Mouse (Mus musculus) forebrain, embryonic 15.5 days (tissue): ENCODE measurements around the gene Tpp1. TPM values are rescaled to one million over a fixed set of nuclear protein-coding genes. Genes with fewer than 3 reads are reported as not detected.
A peak's percentile ranks its signal among the peaks of the same experiment; 100 is the strongest.
"Not testable (repeated sequence)": the region's sequence is repeated elsewhere in the genome, so short reads cannot be mapped to it uniquely, and the experiment has no call there.

Experiments
- ATAC-seq: fragments of 200-750 bp; cut with Nextera tagmentation; replicated peaks from 2 replicates; pipeline ENCODE4 v1.8.0; 2017; ENCODE audit warnings: mild to moderate bottlenecking, moderate TSS enrichment, moderate library complexity
- H3K27ac ChIP-seq: fragments of 300-500 bp; sonication (generic); replicated peaks from 2 replicates; pipeline ENCODE4 v1.5.1; 2015; ENCODE audit warnings: mild to moderate bottlenecking, inconsistent platforms
- H3K27me3 ChIP-seq: fragments of 300-500 bp; sonication (generic); 2 replicates; pipeline ENCODE4 v1.6.1; 2015; ENCODE audit warnings: inconsistent platforms
- H3K36me3 ChIP-seq: fragments of 300-500 bp; sonication (generic); 2 replicates; pipeline ENCODE4 v1.6.1; 2015; ENCODE audit warnings: mild to moderate bottlenecking, inconsistent platforms
- H3K4me1 ChIP-seq: fragments of 300-500 bp; sonication (generic); 2 replicates; pipeline ENCODE4 v1.6.1; 2015; ENCODE audit warnings: inconsistent platforms
- H3K4me2 ChIP-seq: fragments of 300-500 bp; sonication (generic); replicated peaks from 2 replicates; pipeline ENCODE4 v1.6.1; 2015; ENCODE audit warnings: mild to moderate bottlenecking, inconsistent platforms
- H3K4me3 ChIP-seq: fragments of 300-500 bp; sonication (generic); 2 replicates; pipeline ENCODE4 v1.5.1; 2015; ENCODE audit warnings: mild to moderate bottlenecking, inconsistent platforms
- H3K9ac ChIP-seq: fragments of 300-500 bp; sonication (generic); replicated peaks from 2 replicates; pipeline ENCODE4 v1.6.1; 2015; ENCODE audit warnings: mild to moderate bottlenecking, inconsistent platforms
- H3K9me3 ChIP-seq: fragments of 300-500 bp; sonication (generic); 2 replicates; pipeline ENCODE4 v1.6.1; 2016; ENCODE audit warnings: inconsistent platforms
- WGBS: fragments of 180-500 bp; shearing (Covaris S2); methylation state at CpG from one replicate; pipeline ENCODE4 v1.1.7; 2015; ENCODE audit warnings: mixed read lengths; 5-methylcytosine and 5-hydroxymethylcytosine counted together
- polyA plus RNA-seq: library from polyadenylated mRNA; unstranded; fragments of >200 nt; fragmentation: Nextera tagmentation; extraction: Ambion mirVana; gene quantifications from 2 replicates; pipeline ENCODE4 v1.2.1, GENCODE M21; 2015

Gene Tpp1
- polyA plus RNA-seq, 1 experiment from 2014 or later: 33.9 TPM

- peak within 1 kb of the TSS; percentile 89 for H3K4me3 ChIP-seq
- peak within 1 kb of the TSS; percentile 88 for H3K9ac ChIP-seq
- H3K36me3 ChIP-seq: peaks cover 44% of the 10 kb centered on the region
- peak within 1 kb of the TSS; percentile 70 for H3K27ac ChIP-seq
- peak within 1 kb of the TSS; percentile 95 for H3K4me2 ChIP-seq
- ATAC-seq: no peak; the same call in 1 of the 2 replicates
- no peaks in the 10 kb centered on the region for H3K9me3 ChIP-seq
- under 1% methylated on average over 30 of the region's 30 CpGs for WGBS
- H3K27me3 ChIP-seq: no peaks in the 10 kb centered on the region
- H3K4me1 ChIP-seq: peaks cover 35% of the 10 kb centered on the region
Observed at GRCm38 (mm10) chr7:105736911-105737521, 15.0 kb downstream of the Tpp1 start, which contains the start of gene Rrp8. Gene Rrp8, minus strand, starts transcription at chr7:105737385.

GRCm38 (mm10) chr7:105736264-105736901 lies 15.7 kb downstream of the Tpp1 start, which contains the start of gene Ilk:
Gene Ilk, plus strand, starts transcription at chr7:105736592.
- peaks cover 35% of the 10 kb centered on the region for H3K4me1 ChIP-seq
- peaks cover 44% of the 10 kb centered on the region for H3K36me3 ChIP-seq
- peak within 1 kb of the TSS; percentile 89 for H3K4me3 ChIP-seq
- peak; percentile 97 for ATAC-seq
- no peaks in the 10 kb centered on the region for H3K9me3 ChIP-seq
- peak within 1 kb of the TSS; percentile 95 for H3K4me2 ChIP-seq
- no peaks in the 10 kb centered on the region for H3K27me3 ChIP-seq
- under 1% methylated on average over 48 of the region's 62 CpGs for WGBS
- H3K27ac ChIP-seq: peak within 1 kb of the TSS; percentile 70
- peak within 1 kb of the TSS; percentile 88 for H3K9ac ChIP-seq

- not testable (repeated sequence) for H3K9me3 ChIP-seq
Observed at GRCm38 (mm10) chr7:105735464-105735863, 16.6 kb downstream of the Tpp1 start.

GRCm38 (mm10) chr7:105734826-105735225 lies 17.2 kb downstream of the Tpp1 start:
- Histone ChIP-seq H3K4me3 (no peak overlapping the region), H3K9ac (no peak overlapping the region), H3K4me2 (no peak overlapping the region), H3K9me3 (no peaks in the 10 kb centered on the region), H3K36me3 (peaks cover 33% of the 10 kb centered on the region), H3K27ac (no peak overlapping the region), H3K27me3 (no peaks in the 10 kb centered on the region), H3K4me1 (peaks cover 35% of the 10 kb centered on the region)
- WGBS: 88% methylated on average over 8 of the region's 8 CpGs
- no peak for ATAC-seq

More at GRCm38 (mm10) chr7:105735464-105735863, 16.6 kb downstream of the Tpp1 start:
- peak overlapping the region; percentile 95 for H3K4me2 ChIP-seq
- peak overlapping the region; percentile 89 for H3K4me3 ChIP-seq
- peaks cover 35% of the 10 kb centered on the region for H3K4me1 ChIP-seq
- WGBS: 45% methylated on average over 4 of the region's 4 CpGs
- H3K9ac ChIP-seq: peak overlapping the region; percentile 88
- peaks cover 37% of the 10 kb centered on the region for H3K36me3 ChIP-seq
- not testable (repeated sequence) for ATAC-seq, H3K27ac ChIP-seq, H3K27me3 ChIP-seq

- Histone ChIP-seq H3K9ac (no peak overlapping the region), H3K36me3 (peaks cover 29% of the 10 kb centered on the region), H3K27me3 (no peaks in the 10 kb centered on the region), H3K4me3 (no peak overlapping the region), H3K9me3 (no peaks in the 10 kb centered on the region), H3K27ac (no peak overlapping the region), H3K4me2 (no peak overlapping the region), H3K4me1 (peaks cover 40% of the 10 kb centered on the region)
- WGBS: 98% methylated on average over 11 of the region's 11 CpGs
- ATAC-seq: no peak
Observed at GRCm38 (mm10) chr7:105733836-105734235, 18.2 kb downstream of the Tpp1 start.

GRCm38 (mm10) chr7:105728701-105729428 lies 23.2 kb downstream of the Tpp1 start:
- WGBS: 20% methylated on average over 6 of the region's 6 CpGs
- 0 out of 2 replicates have a peak overlapping the region, but pooled peaks have one; percentile 2 for H3K9ac ChIP-seq
- no peak overlapping the region for H3K4me2 ChIP-seq
- H3K27me3 ChIP-seq: no peaks in the 10 kb centered on the region
- no peak overlapping the region for H3K4me3 ChIP-seq
- no peaks in the 10 kb centered on the region for H3K9me3 ChIP-seq
- peaks cover 24% of the 10 kb centered on the region for H3K36me3 ChIP-seq
- peak overlapping the region; percentile 78 for H3K27ac ChIP-seq
- peak; percentile 67; the same call in 1 of the 2 replicates for ATAC-seq
- H3K4me1 ChIP-seq: peaks cover 18% of the 10 kb centered on the region

- 94% methylated on average over 4 of the region's 4 CpGs for WGBS
- H3K4me2 ChIP-seq: no peak overlapping the region
- H3K9ac ChIP-seq: 0 out of 2 replicates have a peak overlapping the region, but pooled peaks have one; percentile 24
- H3K27ac ChIP-seq: no peak overlapping the region
- peaks cover 18% of the 10 kb centered on the region for H3K4me1 ChIP-seq
- no peak for ATAC-seq
- no peaks in the 10 kb centered on the region for H3K27me3 ChIP-seq
- H3K4me3 ChIP-seq: no peak overlapping the region
- no peaks in the 10 kb centered on the region for H3K9me3 ChIP-seq
- peaks cover 6% of the 10 kb centered on the region; the same call in 1 of the 2 replicates for H3K36me3 ChIP-seq
Observed at GRCm38 (mm10) chr7:105726980-105727325, 25.1 kb downstream of the Tpp1 start.

- H3K27me3 ChIP-seq: no peaks in the 10 kb centered on the region
- peak; percentile 85 for ATAC-seq
- H3K36me3 ChIP-seq: peaks cover under 1% of the 10 kb centered on the region; the same call in 1 of the 2 replicates
- no peak overlapping the region for H3K4me3 ChIP-seq
- H3K27ac ChIP-seq: peak overlapping the region; percentile 37; the same call in 1 of the 2 replicates
- 83% methylated on average over 4 of the region's 4 CpGs for WGBS
- H3K9ac ChIP-seq: peak overlapping the region; percentile 24; the same call in 1 of the 2 replicates
- no peak overlapping the region for H3K4me2 ChIP-seq
- H3K4me1 ChIP-seq: peaks cover 18% of the 10 kb centered on the region
- H3K9me3 ChIP-seq: no peaks in the 10 kb centered on the region
Observed at GRCm38 (mm10) chr7:105726144-105726979, 25.7 kb downstream of the Tpp1 start.

GRCm38 (mm10) chr7:105721916-105722315 lies 30.1 kb downstream of the Tpp1 start:
- H3K9ac ChIP-seq: no peak overlapping the region
- no peak overlapping the region for H3K4me3 ChIP-seq
- H3K36me3 ChIP-seq: no peaks in the 10 kb centered on the region
- ATAC-seq: no peak
- no peaks in the 10 kb centered on the region for H3K9me3 ChIP-seq
- no peaks in the 10 kb centered on the region for H3K27me3 ChIP-seq
- H3K27ac ChIP-seq: no peak overlapping the region
- 75% methylated on average over 2 of the region's 2 CpGs for WGBS
- H3K4me2 ChIP-seq: no peak overlapping the region
- H3K4me1 ChIP-seq: 0 out of 2 replicates have a peak, but pooled peaks cover 3% of the 10 kb centered on the region

- 55% methylated on average over 3 of the region's 3 CpGs for WGBS
- H3K4me1 ChIP-seq: no peaks in the 10 kb centered on the region
Observed at GRCm38 (mm10) chr7:105715366-105715765, 36.7 kb downstream of the Tpp1 start.

GRCm38 (mm10) chr7:105708733-105709132 lies 43.3 kb downstream of the Tpp1 start:
- no peak overlapping the region for H3K4me3 ChIP-seq
- no peaks in the 10 kb centered on the region for H3K4me1 ChIP-seq
- ATAC-seq: no peak
- H3K36me3 ChIP-seq: no peaks in the 10 kb centered on the region
- no peak overlapping the region for H3K27ac ChIP-seq
- no peak overlapping the region for H3K4me2 ChIP-seq
- H3K27me3 ChIP-seq: no peaks in the 10 kb centered on the region
- no peak overlapping the region for H3K9ac ChIP-seq
- WGBS: 94% methylated on average over 5 of the region's 5 CpGs
- H3K9me3 ChIP-seq: no peaks in the 10 kb centered on the region

More at GRCm38 (mm10) chr7:105715366-105715765, 36.7 kb downstream of the Tpp1 start:
- Histone ChIP-seq H3K9ac (no peak overlapping the region), H3K27ac (no peak overlapping the region), H3K27me3 (no peaks in the 10 kb centered on the region), H3K36me3 (no peaks in the 10 kb centered on the region), H3K4me2 (no peak overlapping the region), H3K4me3 (no peak overlapping the region), H3K9me3 (no peaks in the 10 kb centered on the region)
- no peak for ATAC-seq
